Mouse (Mus musculus) limb, embryonic 15.5 days (tissue): Measurements from ENCODE around the gene Jak1. TPM values are rescaled to one million over a fixed set of nuclear protein-coding genes. Genes with fewer than 3 reads are reported as not detected.

Experiments used
- ATAC-seq: fragments of 200-750 bp; cut with Nextera tagmentation; 2 replicates; pipeline ENCODE4 v1.8.0; 2017; ENCODE audit warnings: low read depth, moderate TSS enrichment; ENCODE audit not compliant: insufficient number of reproducible peaks, low FRiP score, low TSS enrichment
- H3K27ac ChIP-seq: fragments of 300-500 bp; sonication (generic); 2 replicates; pipeline ENCODE4 v1.5.1; 2015; ENCODE audit warnings: moderate library complexity, mild to moderate bottlenecking, inconsistent platforms
- H3K27me3 ChIP-seq: fragments of 300-500 bp; sonication (generic); 2 replicates; pipeline ENCODE4 v1.6.1; 2015; ENCODE audit warnings: inconsistent platforms
- H3K36me3 ChIP-seq: fragments of 300-500 bp; sonication (generic); 2 replicates; pipeline ENCODE4 v1.6.1; 2015; ENCODE audit warnings: inconsistent platforms
- H3K4me1 ChIP-seq: fragments of 300-500 bp; sonication (generic); 2 replicates; pipeline ENCODE4 v1.6.1; 2015; ENCODE audit warnings: inconsistent platforms
- H3K4me2 ChIP-seq: fragments of 300-500 bp; sonication (generic); 2 replicates; pipeline ENCODE4 v1.6.1; 2015; ENCODE audit warnings: mild to moderate bottlenecking, inconsistent platforms
- H3K4me3 ChIP-seq: fragments of 300-500 bp; sonication (generic); 2 replicates; pipeline ENCODE4 v1.5.1; 2015; ENCODE audit warnings: mild to moderate bottlenecking, inconsistent platforms
- H3K9ac ChIP-seq: fragments of 300-500 bp; sonication (generic); 2 replicates; pipeline ENCODE4 v1.6.1; 2015; ENCODE audit warnings: inconsistent platforms
- H3K9me3 ChIP-seq: fragments of 300-500 bp; sonication (generic); 2 replicates; pipeline ENCODE4 v1.6.1; 2016; ENCODE audit warnings: inconsistent platforms
- WGBS: fragments of 180-500 bp; shearing (Covaris S2); methylation state at CpG from one replicate; pipeline ENCODE4 v1.1.7; 2015; 5-methylcytosine and 5-hydroxymethylcytosine counted together
- polyA plus RNA-seq: library from polyadenylated mRNA; unstranded; fragments of >200 nt; fragmentation: Nextera tagmentation; extraction: Ambion mirVana; gene quantifications from 2 replicates; pipeline ENCODE4 v1.2.1, GENCODE M21; 2015

Gene Jak1
- polyA plus RNA-seq, 1 experiment from 2014 or later = 99.9 TPM

- H3K4me2 ChIP-seq = no peak overlapping the region
- no peak for ATAC-seq
- H3K9ac ChIP-seq = no peak overlapping the region
- no peaks in the 10 kb centered on the region for H3K36me3 ChIP-seq
- no peak overlapping the region for H3K27ac ChIP-seq
- peaks cover 21% of the 10 kb centered on the region for H3K4me1 ChIP-seq
- WGBS = 46% methylated on average over 5 of the region's 6 CpGs
- no peaks in the 10 kb centered on the region for H3K9me3 ChIP-seq
- no peaks in the 10 kb centered on the region for H3K27me3 ChIP-seq
- no peak overlapping the region for H3K4me3 ChIP-seq
These were observed 14.9 kb downstream of the Jak1 start for GRCm38 (mm10) chr4:101249977-101250743.

GRCm38 (mm10) chr4:101247355-101247754 lies 17.7 kb downstream of the Jak1 start:
- Histone ChIP-seq H3K4me3 (no peak overlapping the region), H3K27ac (no peak overlapping the region), H3K9me3 (no peaks in the 10 kb centered on the region), H3K4me2 (no peak overlapping the region), H3K27me3 (no peaks in the 10 kb centered on the region), H3K4me1 (peaks cover 12% of the 10 kb centered on the region; the same call in 1 of the 2 replicates), H3K36me3 (no peaks in the 10 kb centered on the region), H3K9ac (no peak overlapping the region)
- WGBS = 41% methylated on average over 2 of the region's 2 CpGs
- no peak for ATAC-seq

GRCm38 (mm10) chr4:101246569-101246968 lies 18.5 kb downstream of the Jak1 start:
- Histone ChIP-seq H3K27ac (no peak overlapping the region), H3K4me1 (peaks cover 12% of the 10 kb centered on the region; the same call in 1 of the 2 replicates), H3K36me3 (no peaks in the 10 kb centered on the region), H3K27me3 (no peaks in the 10 kb centered on the region), H3K9me3 (no peaks in the 10 kb centered on the region), H3K4me3 (no peak overlapping the region), H3K9ac (no peak overlapping the region), H3K4me2 (no peak overlapping the region)
- WGBS = 80% methylated on average over 2 of the region's 2 CpGs
- ATAC-seq = no peak

- ATAC-seq = no peak
These were observed 20.6 kb downstream of the Jak1 start for GRCm38 (mm10) chr4:101244257-101245011.

GRCm38 (mm10) chr4:101240875-101241173 lies 24.3 kb downstream of the Jak1 start:
- Histone ChIP-seq H3K9ac (no peak overlapping the region), H3K36me3 (no peaks in the 10 kb centered on the region), H3K27me3 (no peaks in the 10 kb centered on the region), H3K9me3 (no peaks in the 10 kb centered on the region), H3K27ac (no peak overlapping the region), H3K4me3 (no peak overlapping the region), H3K4me2 (no peak overlapping the region), H3K4me1 (peaks cover 9% of the 10 kb centered on the region; the same call in 1 of the 2 replicates)
- no peak for ATAC-seq
- WGBS = 91% methylated on average over 3 of the region's 3 CpGs

More at GRCm38 (mm10) chr4:101244257-101245011, 20.6 kb downstream of the Jak1 start:
- peaks cover 9% of the 10 kb centered on the region; the same call in 1 of the 2 replicates for H3K4me1 ChIP-seq
- H3K4me2 ChIP-seq = no peak overlapping the region
- H3K9ac ChIP-seq = no peak overlapping the region
- 60% methylated on average over 6 of the region's 6 CpGs for WGBS
- H3K9me3 ChIP-seq = no peaks in the 10 kb centered on the region
- no peaks in the 10 kb centered on the region for H3K27me3 ChIP-seq
- no peaks in the 10 kb centered on the region for H3K36me3 ChIP-seq
- H3K27ac ChIP-seq = peak overlapping the region; percentile 48; the same call in 1 of the 2 replicates
- no peak overlapping the region for H3K4me3 ChIP-seq

GRCm38 (mm10) chr4:101240163-101240874 lies 24.8 kb downstream of the Jak1 start:
- Histone ChIP-seq H3K4me2 (no peak overlapping the region), H3K27ac (no peak overlapping the region), H3K27me3 (no peaks in the 10 kb centered on the region), H3K9me3 (no peaks in the 10 kb centered on the region), H3K9ac (no peak overlapping the region), H3K4me1 (peaks cover 9% of the 10 kb centered on the region; the same call in 1 of the 2 replicates), H3K36me3 (no peaks in the 10 kb centered on the region), H3K4me3 (no peak overlapping the region)
- peak; percentile 14; the same call in 1 of the 2 replicates for ATAC-seq
- 93% methylated on average over 5 of the region's 5 CpGs for WGBS

GRCm38 (mm10) chr4:101239313-101240162 lies 25.5 kb downstream of the Jak1 start:
- Histone ChIP-seq H3K4me1 (peaks cover 9% of the 10 kb centered on the region), H3K4me3 (no peak overlapping the region), H3K36me3 (no peaks in the 10 kb centered on the region), H3K27me3 (no peaks in the 10 kb centered on the region), H3K9ac (no peak overlapping the region), H3K4me2 (no peak overlapping the region), H3K27ac (no peak overlapping the region), H3K9me3 (no peaks in the 10 kb centered on the region)
- ATAC-seq = no peak
- 92% methylated on average over 3 of the region's 3 CpGs for WGBS

- 58% methylated on average over 4 of the region's 4 CpGs for WGBS
- Histone ChIP-seq H3K36me3 (no peaks in the 10 kb centered on the region), H3K4me1 (peaks cover 9% of the 10 kb centered on the region), H3K9ac (no peak overlapping the region), H3K9me3 (no peaks in the 10 kb centered on the region), H3K27ac (no peak overlapping the region), H3K4me2 (no peak overlapping the region), H3K4me3 (no peak overlapping the region), H3K27me3 (no peaks in the 10 kb centered on the region)
- no peak for ATAC-seq
These were observed 26.5 kb downstream of the Jak1 start for GRCm38 (mm10) chr4:101238589-101238988.

- H3K27ac ChIP-seq = no peak overlapping the region
- H3K4me3 ChIP-seq = no peak overlapping the region
- H3K9me3 ChIP-seq = no peaks in the 10 kb centered on the region
- no peaks in the 10 kb centered on the region for H3K27me3 ChIP-seq
- 78% methylated on average over 6 of the region's 6 CpGs for WGBS
- peaks cover 9% of the 10 kb centered on the region for H3K4me1 ChIP-seq
- no peak overlapping the region for H3K9ac ChIP-seq
- H3K4me2 ChIP-seq = no peak overlapping the region
- no peak for ATAC-seq
- H3K36me3 ChIP-seq = no peaks in the 10 kb centered on the region
These were observed 28.3 kb downstream of the Jak1 start for GRCm38 (mm10) chr4:101236797-101237196.

GRCm38 (mm10) chr4:101235964-101236363 lies 29.1 kb downstream of the Jak1 start:
- Histone ChIP-seq H3K27me3 (no peaks in the 10 kb centered on the region), H3K36me3 (no peaks in the 10 kb centered on the region), H3K4me3 (no peak overlapping the region), H3K4me2 (no peak overlapping the region), H3K4me1 (peaks cover 9% of the 10 kb centered on the region), H3K9me3 (no peaks in the 10 kb centered on the region), H3K27ac (no peak overlapping the region), H3K9ac (no peak overlapping the region)
- ATAC-seq = no peak
- 94% methylated on average over 1 of the region's 1 CpGs for WGBS

- Histone ChIP-seq H3K27me3 (no peaks in the 10 kb centered on the region), H3K4me1 (peaks cover 9% of the 10 kb centered on the region), H3K36me3 (no peaks in the 10 kb centered on the region), H3K9ac (no peak overlapping the region), H3K27ac (0 out of 2 replicates have a peak overlapping the region, but pooled peaks have one; percentile 11), H3K9me3 (no peaks in the 10 kb centered on the region), H3K4me2 (no peak overlapping the region), H3K4me3 (no peak overlapping the region)
- 40% methylated on average over 1 of the region's 1 CpGs for WGBS
- no peak for ATAC-seq
These were observed 30.3 kb downstream of the Jak1 start for GRCm38 (mm10) chr4:101234753-101235152.
